Mouse (Mus musculus) C2C12 (cell line): ENCODE data around the gene Sult2b1.

Experiments used
- CEBPB ChIP-seq: IDR thresholded peaks from one replicate; pipeline ENCODE4 v1.6.1; 2011; ENCODE audit warnings: low read depth, mild to moderate bottlenecking, control low read depth, moderate library complexity
- CTCF ChIP-seq: IDR thresholded peaks from one replicate; pipeline ENCODE4 v1.5.1; 2011; ENCODE audit not compliant: control insufficient read depth, insufficient read depth, insufficient read length
- FOSL1 ChIP-seq: IDR thresholded peaks from one replicate; pipeline ENCODE4 v1.8.0; 2011; ENCODE audit warnings: mild to moderate bottlenecking, low read length; ENCODE audit not compliant: poor library complexity, insufficient read depth, severe bottlenecking
- MAX ChIP-seq: IDR thresholded peaks from one replicate; pipeline ENCODE4 v1.6.1; 2011; ENCODE audit warnings: mild to moderate bottlenecking, control low read depth
- MYOD1 ChIP-seq: IDR thresholded peaks from one replicate; pipeline ENCODE4 v1.6.1; 2011; ENCODE audit warnings: low read depth; ENCODE audit not compliant: control insufficient read depth, insufficient read length

DNA sequence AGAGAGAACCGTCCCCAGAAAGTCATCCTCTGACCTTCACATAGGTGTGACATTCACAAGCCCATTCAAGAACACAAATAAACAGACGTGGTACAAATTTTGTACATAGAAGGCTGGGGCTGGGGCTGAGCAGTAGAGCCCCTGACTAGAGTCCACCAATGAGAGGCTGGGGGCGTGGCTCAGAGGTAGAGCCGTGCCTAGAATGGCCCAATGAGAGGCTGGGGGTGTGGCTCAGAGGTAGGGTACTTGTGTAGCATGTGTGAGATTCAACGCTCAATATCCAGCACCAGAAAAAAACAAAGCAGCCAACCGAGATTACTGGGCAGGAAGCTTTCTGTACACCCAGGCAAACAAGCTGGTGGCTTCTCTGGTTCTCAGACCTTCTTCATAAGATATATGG is 28.8 kb downstream of the Sult2b1 start:
- TF ChIP-seq CTCF (no peak), FOSL1 (no peak), MAX (no peak), CEBPB (no peak), MYOD1 (no peak)
